ENCODE assay signal across 11 mouse cellular contexts in the genomic region with DNA sequence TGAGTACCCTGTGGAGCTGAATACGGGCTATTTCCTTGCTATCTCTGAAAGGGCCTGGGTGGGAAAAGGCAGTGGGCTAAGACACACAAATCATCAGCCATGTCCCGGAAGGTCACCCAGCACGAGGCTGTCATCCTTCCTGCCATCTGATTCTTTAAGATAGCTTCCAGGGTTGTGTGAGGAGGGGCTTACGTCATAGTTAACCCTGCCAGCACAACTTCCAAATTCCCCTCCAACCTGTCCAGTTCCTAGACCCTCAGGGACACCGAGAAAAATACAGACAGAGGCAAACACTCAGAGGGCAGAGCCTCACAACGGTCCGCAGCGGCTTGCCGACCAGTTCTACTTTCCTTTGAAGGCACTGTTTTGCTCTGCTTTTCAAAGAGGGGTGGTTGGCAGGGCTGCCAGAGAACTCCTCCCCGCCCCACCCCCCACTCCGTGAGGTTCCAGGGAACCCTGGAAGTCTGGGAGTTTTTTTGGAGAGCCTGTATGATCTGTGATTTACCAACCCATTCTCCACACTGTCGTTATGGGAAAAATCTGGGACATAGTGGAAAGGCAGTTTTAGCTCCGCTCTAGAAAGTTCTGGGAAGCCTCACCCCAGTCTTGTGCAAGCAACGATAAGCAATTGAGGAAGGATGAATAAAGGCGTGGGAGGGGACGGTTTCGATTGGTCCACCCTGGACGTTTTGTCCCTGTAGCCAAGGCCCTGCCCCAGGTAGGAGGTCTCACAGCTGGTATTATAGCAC. TPM values are rescaled to one million over a fixed set of nuclear protein-coding genes. Genes with fewer than 3 reads are reported as not detected.
DNase-seq lines count a peak whose midpoint lies in the region; ATAC-seq lines count a peak whose summit lies in the region.
"Had no signal": no experiment of that assay in that cellular context is flagged by ENCODE, and none has a peak within 500 bp of the region (broad histone marks: within the 10 kb centered on the region; RNA-seq: fewer than 3 reads in every experiment).

No protein-coding gene starts in this region.

- H3K9ac ChIP-seq in hindbrain, embryonic 14.5 days = no peak overlapping the region
- H3K9ac ChIP-seq in hindbrain, embryonic 16.5 days (ENCODE audit: low read depth, low read length) = no peak overlapping the region
- H3K9ac ChIP-seq in embryonic facial prominence, embryonic 12.5 days = no peak overlapping the region
- H3K9ac ChIP-seq in intestine, embryonic 16.5 days (ENCODE audit: low read depth, low read length) = peak overlapping the region; percentile 75

- DNase-seq in hindbrain, embryonic 14.5 days (ENCODE audit: low spot score) = no peak
- no peak for DNase-seq in right cerebral cortex, postnatal 25 days
- DNase-seq in spleen, postnatal 36 days (ENCODE audit: low spot score in 2 of 2) = no peak
- no peak for DNase-seq in B cell, adult 2 months

- no peak overlapping the region for H3K27ac ChIP-seq in hindbrain, embryonic 14.5 days
- H3K27ac ChIP-seq in hindbrain, embryonic 16.5 days (ENCODE audit: low read depth, low read length) = no peak overlapping the region
- no peak overlapping the region for H3K27ac ChIP-seq in embryonic facial prominence, embryonic 12.5 days
- H3K27ac ChIP-seq in intestine, embryonic 16.5 days (ENCODE audit: low read length) = peak overlapping the region; percentile 92

- ATAC-seq in hindbrain, embryonic 14.5 days (ENCODE audit: low FRiP score) = no peak
- ATAC-seq in hindbrain, embryonic 16.5 days = no peak
- ATAC-seq in embryonic facial prominence, embryonic 12.5 days (ENCODE audit: insufficient number of reproducible peaks, insufficient read depth, low FRiP score, low TSS enrichment) = no peak
- ATAC-seq in intestine, embryonic 16.5 days = peak; percentile 68
- ATAC-seq in monocyte, adult 5-6 weeks (replicated peaks; ENCODE audit: insufficient number of reproducible peaks, low FRiP score, low TSS enrichment, poor library complexity, severe bottlenecking) = 0 out of 2 replicates have a peak, but pooled peaks have one; percentile 30

- no peaks in the 10 kb centered on the region for H3K36me3 ChIP-seq in hindbrain, embryonic 14.5 days (replicated peaks; ENCODE audit: control insufficient read depth, insufficient read depth)
- H3K36me3 ChIP-seq in hindbrain, embryonic 16.5 days (ENCODE audit: control insufficient read depth, insufficient read depth, low read length) = no peaks in the 10 kb centered on the region
- no peaks in the 10 kb centered on the region for H3K36me3 ChIP-seq in embryonic facial prominence, embryonic 12.5 days
- H3K36me3 ChIP-seq in intestine, embryonic 16.5 days (ENCODE audit: control insufficient read depth, insufficient read depth, low read length) = 0 out of 2 replicates have a peak, but pooled peaks cover 12% of the 10 kb centered on the region

- WGBS in hindbrain, embryonic 14.5 days = 24% methylated on average over 18 of the region's 18 CpGs
- WGBS in hindbrain, embryonic 16.5 days = 24% methylated on average over 18 of the region's 18 CpGs
- 40% methylated on average over 18 of the region's 18 CpGs for WGBS in embryonic facial prominence, embryonic 12.5 days
- 24% methylated on average over 18 of the region's 18 CpGs for WGBS in intestine, embryonic 16.5 days

- H3K4me3 ChIP-seq in hindbrain, embryonic 14.5 days (replicated peaks; ENCODE audit: low read length) = no peak overlapping the region
- no peak overlapping the region for H3K4me3 ChIP-seq in hindbrain, embryonic 16.5 days (ENCODE audit: low read length)
- H3K4me3 ChIP-seq in embryonic facial prominence, embryonic 12.5 days = no peak overlapping the region
- H3K4me3 ChIP-seq in intestine, embryonic 16.5 days (ENCODE audit: low read length) = peak overlapping the region; percentile 57
- H3K4me3 ChIP-seq: erythroblast, embryonic 14.5 days; myocyte had no signal

- peaks cover 3% of the 10 kb centered on the region; the same call in 1 of the 2 replicates for H3K4me1 ChIP-seq in hindbrain, embryonic 14.5 days (replicated peaks; ENCODE audit: control insufficient read depth, insufficient read depth, low read length)
- peaks cover 5% of the 10 kb centered on the region for H3K4me1 ChIP-seq in hindbrain, embryonic 16.5 days (ENCODE audit: control insufficient read depth, insufficient read depth, low read depth, low read length)
- peaks cover 31% of the 10 kb centered on the region for H3K4me1 ChIP-seq in embryonic facial prominence, embryonic 12.5 days
- peaks cover 28% of the 10 kb centered on the region for H3K4me1 ChIP-seq in intestine, embryonic 16.5 days (ENCODE audit: control insufficient read depth, insufficient read depth, low read length)

- peak overlapping the region; percentile 5; the same call in 1 of the 2 replicates for H3K4me2 ChIP-seq in hindbrain, embryonic 14.5 days (replicated peaks)
- no peak overlapping the region for H3K4me2 ChIP-seq in hindbrain, embryonic 16.5 days (ENCODE audit: low read length)
- peak overlapping the region; percentile 31 for H3K4me2 ChIP-seq in embryonic facial prominence, embryonic 12.5 days (replicated peaks)
- peak overlapping the region; percentile 60 for H3K4me2 ChIP-seq in intestine, embryonic 16.5 days (ENCODE audit: low read depth, low read length)

- no peaks in the 10 kb centered on the region for H3K27me3 ChIP-seq in hindbrain, embryonic 14.5 days (ENCODE audit: control insufficient read depth, insufficient read depth, low read length)
- no peaks in the 10 kb centered on the region for H3K27me3 ChIP-seq in hindbrain, embryonic 16.5 days (replicated peaks; ENCODE audit: control insufficient read depth, insufficient read depth, low read length)
- no peaks in the 10 kb centered on the region for H3K27me3 ChIP-seq in embryonic facial prominence, embryonic 12.5 days
- no peaks in the 10 kb centered on the region for H3K27me3 ChIP-seq in intestine, embryonic 16.5 days (replicated peaks; ENCODE audit: control insufficient read depth, insufficient read depth, low read length)

- H3K9me3 ChIP-seq in hindbrain, embryonic 14.5 days (ENCODE audit: control insufficient read depth, low read length) = no peaks in the 10 kb centered on the region
- H3K9me3 ChIP-seq in hindbrain, embryonic 16.5 days (ENCODE audit: control insufficient read depth, low read length) = no peaks in the 10 kb centered on the region
- no peaks in the 10 kb centered on the region for H3K9me3 ChIP-seq in embryonic facial prominence, embryonic 12.5 days
- no peaks in the 10 kb centered on the region for H3K9me3 ChIP-seq in intestine, embryonic 16.5 days (ENCODE audit: control insufficient read depth, low read length)

RNA-seq across cellular contexts. Expression of a gene that starts 1.9 kb away (rescaled TPM):
- 0.95 and 1.2 TPM in 2 replicates for polyA plus RNA-seq in hindbrain, embryonic 14.5 days (2014; fragmentation: Nextera tagmentation; extraction: Ambion mirVana)
- 1.3 and 3.0 TPM in 2 replicates for polyA plus RNA-seq in hindbrain, embryonic 16.5 days (2015; fragmentation: Nextera tagmentation; extraction: Ambion mirVana)
- polyA plus RNA-seq in embryonic facial prominence, embryonic 12.5 days (2016; fragmentation: Nextera tagmentation; extraction: Ambion mirVana) = 2.8 and 3.6 TPM in 2 replicates
- 13.3 and 16.9 TPM in 2 replicates for polyA plus RNA-seq in intestine, embryonic 16.5 days (2015; fragmentation: Nextera tagmentation; extraction: Ambion mirVana)
- 0.29 to 3.2 TPM (median 1.6 TPM) in 3 replicates for total RNA-seq in monocyte, adult 5-6 weeks (2017)

RNA-seq across cellular contexts. Expression of a gene that starts 19.7 kb away (rescaled TPM):
- not detected in 2 replicates for polyA plus RNA-seq in hindbrain, embryonic 14.5 days (2014; fragmentation: Nextera tagmentation; extraction: Ambion mirVana)
- not detected in 2 replicates for polyA plus RNA-seq in hindbrain, embryonic 16.5 days (2015; fragmentation: Nextera tagmentation; extraction: Ambion mirVana)
- not detected in 2 replicates for polyA plus RNA-seq in embryonic facial prominence, embryonic 12.5 days (2016; fragmentation: Nextera tagmentation; extraction: Ambion mirVana)
- not detected in 2 replicates for polyA plus RNA-seq in intestine, embryonic 16.5 days (2015; fragmentation: Nextera tagmentation; extraction: Ambion mirVana)
- total RNA-seq in monocyte, adult 5-6 weeks (2017) = 0.19 TPM in 1 of 3 replicates, not detected in the others
- total RNA-seq: ES-E14 had no signal
- polyA plus RNA-seq: erythroblast, embryonic 14.5 days; myocyte had no signal

RNA-seq across cellular contexts. Expression of a gene that starts 20.6 kb away (rescaled TPM):
- polyA plus RNA-seq in hindbrain, embryonic 14.5 days (2014; fragmentation: Nextera tagmentation; extraction: Ambion mirVana) = 22.1 and 23.1 TPM in 2 replicates
- polyA plus RNA-seq in hindbrain, embryonic 16.5 days (2015; fragmentation: Nextera tagmentation; extraction: Ambion mirVana) = 22.6 and 23.9 TPM in 2 replicates
- 11.3 and 14.1 TPM in 2 replicates for polyA plus RNA-seq in embryonic facial prominence, embryonic 12.5 days (2016; fragmentation: Nextera tagmentation; extraction: Ambion mirVana)
- polyA plus RNA-seq in intestine, embryonic 16.5 days (2015; fragmentation: Nextera tagmentation; extraction: Ambion mirVana) = 22.5 and 23.8 TPM in 2 replicates
- total RNA-seq in monocyte, adult 5-6 weeks (2017) = 13.0 to 22.8 TPM (median 16.4 TPM) in 3 replicates

RNA-seq across cellular contexts. Expression of a gene that starts 26.9 kb away (rescaled TPM):
- polyA plus RNA-seq in hindbrain, embryonic 14.5 days (2014; fragmentation: Nextera tagmentation; extraction: Ambion mirVana) = 16.7 and 20.0 TPM in 2 replicates
- 58.4 and 63.4 TPM in 2 replicates for polyA plus RNA-seq in hindbrain, embryonic 16.5 days (2015; fragmentation: Nextera tagmentation; extraction: Ambion mirVana)
- polyA plus RNA-seq in embryonic facial prominence, embryonic 12.5 days (2016; fragmentation: Nextera tagmentation; extraction: Ambion mirVana) = 7.0 and 7.5 TPM in 2 replicates
- polyA plus RNA-seq in intestine, embryonic 16.5 days (2015; fragmentation: Nextera tagmentation; extraction: Ambion mirVana) = 1.3 and 1.7 TPM in 2 replicates
- total RNA-seq in monocyte, adult 5-6 weeks (2017) = not detected in 3 replicates

RNA-seq across cellular contexts. Expression of a gene that starts 35.5 kb away (rescaled TPM):
- 79.2 and 80.4 TPM in 2 replicates for polyA plus RNA-seq in hindbrain, embryonic 14.5 days (2014; fragmentation: Nextera tagmentation; extraction: Ambion mirVana)
- polyA plus RNA-seq in hindbrain, embryonic 16.5 days (2015; fragmentation: Nextera tagmentation; extraction: Ambion mirVana) = 83.1 and 89.7 TPM in 2 replicates
- polyA plus RNA-seq in embryonic facial prominence, embryonic 12.5 days (2016; fragmentation: Nextera tagmentation; extraction: Ambion mirVana) = 103 and 110 TPM in 2 replicates
- polyA plus RNA-seq in intestine, embryonic 16.5 days (2015; fragmentation: Nextera tagmentation; extraction: Ambion mirVana) = 48.6 and 55.4 TPM in 2 replicates
- 166 to 202 TPM (median 177 TPM) in 3 replicates for total RNA-seq in monocyte, adult 5-6 weeks (2017)

Comparison
In these comparisons a context has a peak if more than half of its experiments do, and no peak if none do; other contexts are left out.
1. ATAC-seq: peak in intestine, embryonic 16.5 days (single experiment) and monocyte, adult 5-6 weeks (single experiment); none in hindbrain, embryonic 14.5 days (single experiment), hindbrain, embryonic 16.5 days (single experiment) and embryonic facial prominence, embryonic 12.5 days (single experiment).